Mouse (Mus musculus): Measurements from ENCODE around the gene Rnf182. TPM values are rescaled to one million over a fixed set of nuclear protein-coding genes. Genes with fewer than 3 reads are reported as not detected.
A peak's percentile ranks its signal among the peaks of the same experiment; 100 is the strongest.

Gene Rnf182
- polyA plus RNA-seq, 1 experiment from 2014 or later, result not detected

DNA sequence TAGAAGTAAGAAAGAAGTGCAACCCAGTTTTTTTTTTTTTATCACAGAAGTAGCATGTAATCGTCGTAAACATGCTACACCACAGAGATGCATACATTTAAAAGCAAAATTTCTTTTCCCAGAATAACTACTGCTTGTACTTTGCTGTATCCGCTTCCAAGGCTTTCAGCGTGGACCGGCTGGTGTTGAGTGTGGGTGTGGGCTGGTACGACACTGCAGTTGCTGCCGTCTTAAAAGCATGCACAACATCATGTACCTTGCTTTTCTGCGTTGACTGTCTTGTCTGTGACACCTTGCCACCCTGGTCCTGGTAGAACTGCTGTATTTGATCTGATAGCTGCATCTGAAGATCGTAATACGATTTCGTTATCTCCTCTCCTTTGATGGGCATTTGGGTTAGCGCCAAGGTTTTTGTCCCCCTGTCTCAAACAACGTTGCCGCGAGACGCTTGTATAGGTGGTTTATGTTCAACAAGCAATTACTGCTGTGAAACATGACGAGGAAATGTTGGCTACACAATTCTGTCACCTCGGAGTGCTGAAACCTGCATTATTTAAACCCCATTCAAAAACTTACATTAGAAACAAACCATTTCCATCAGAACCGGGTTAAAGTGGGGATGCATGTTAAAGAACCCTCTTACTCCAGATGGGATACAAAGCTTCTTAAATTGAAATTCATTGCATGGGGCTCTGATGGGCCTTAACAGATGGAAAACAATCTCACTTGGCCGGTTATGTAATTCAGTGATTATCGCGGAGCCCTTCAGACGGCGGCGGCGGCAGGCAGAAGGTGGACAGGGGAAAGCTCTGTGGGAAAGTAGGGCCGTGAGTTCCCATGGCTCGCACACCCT, 23.5 kb upstream of the Rnf182 start:
- no peak overlapping the region for H3K4me3 ChIP-seq (ENCODE audit: inconsistent target)
- H3K79me2 ChIP-seq (ENCODE audit: inconsistent target), result no peaks in the 10 kb centered on the region
- 82% methylated on average over 25 of the region's 28 CpGs for WGBS (ENCODE audit: missing documents)
- no peak overlapping the region for H3K27ac ChIP-seq
- H3K36me3 ChIP-seq (ENCODE audit: inconsistent target), result no peaks in the 10 kb centered on the region

DNA sequence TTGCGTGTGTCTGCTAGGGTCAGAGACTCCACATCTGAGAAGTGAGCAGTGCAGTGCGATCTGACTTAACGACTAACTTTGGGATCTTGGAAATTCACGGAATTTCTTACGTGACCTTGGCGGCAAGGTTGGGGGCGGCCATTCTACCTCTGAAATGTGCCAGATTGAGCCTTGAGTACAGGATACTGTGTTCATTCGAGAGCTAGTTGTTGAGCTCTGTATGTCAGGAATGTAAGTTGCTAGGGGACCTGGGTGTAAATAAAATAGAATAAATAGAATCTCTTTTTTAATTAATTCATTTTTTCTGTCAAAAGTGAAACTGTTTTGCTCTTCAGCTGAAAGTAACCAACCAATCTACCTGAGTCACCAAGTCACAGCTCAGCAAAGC, 22.8 kb upstream of the Rnf182 start:
- H3K36me3 ChIP-seq (ENCODE audit: inconsistent target), result no peaks in the 10 kb centered on the region
- H3K79me2 ChIP-seq (ENCODE audit: inconsistent target), result no peaks in the 10 kb centered on the region
- no peak overlapping the region for H3K4me3 ChIP-seq (ENCODE audit: inconsistent target)
- H3K27ac ChIP-seq, result no peak overlapping the region
- 75% methylated on average over 8 of the region's 8 CpGs for WGBS (ENCODE audit: missing documents)

DNA sequence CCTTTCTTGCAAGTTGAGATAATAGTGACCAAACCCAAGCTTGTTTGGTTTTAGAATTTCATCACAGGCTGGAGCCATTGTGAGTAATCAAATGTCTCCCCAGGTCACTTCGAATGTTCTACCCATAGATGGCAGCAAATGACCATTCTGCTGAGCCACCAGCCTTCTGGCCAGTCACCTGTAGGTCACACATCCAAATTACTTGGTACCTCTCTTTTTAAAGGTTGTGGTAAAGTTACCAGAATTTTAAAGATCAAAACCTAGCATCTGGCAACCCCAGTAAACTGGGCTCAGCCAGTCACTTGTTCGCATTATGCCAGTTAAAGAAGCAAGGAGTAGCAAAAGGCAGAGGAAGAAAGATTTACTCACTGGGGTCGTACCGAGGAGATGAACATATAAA, 19.6 kb upstream of the Rnf182 start:
- WGBS (ENCODE audit: missing documents), result 61% methylated on average over 4 of the region's 4 CpGs
- Histone ChIP-seq H3K4me3 (ENCODE audit: inconsistent target) (no peak overlapping the region), H3K79me2 (ENCODE audit: inconsistent target) (no peaks in the 10 kb centered on the region), H3K27ac (no peak overlapping the region), H3K36me3 (ENCODE audit: inconsistent target) (no peaks in the 10 kb centered on the region)

DNA sequence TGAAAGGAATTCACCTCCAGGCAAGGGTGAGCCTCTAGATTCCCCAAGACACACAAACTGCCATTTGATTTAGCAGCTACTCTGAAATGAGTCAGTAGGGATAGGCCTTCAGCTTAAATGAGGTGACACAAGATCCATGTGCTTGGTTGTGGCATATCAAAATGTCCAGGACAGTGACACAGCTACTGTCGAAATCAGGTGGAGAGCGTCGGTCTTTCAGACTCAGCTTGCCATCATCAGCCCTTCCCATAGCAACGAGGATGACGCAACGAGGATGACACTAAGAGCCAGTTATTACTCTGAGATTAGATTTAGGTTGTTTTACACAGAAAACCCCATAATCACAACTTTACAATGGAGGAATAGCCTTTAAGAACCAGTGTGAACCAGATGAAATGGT, 14.5 kb upstream of the Rnf182 start:
- Histone ChIP-seq H3K4me3 (ENCODE audit: inconsistent target) (no peak overlapping the region), H3K27ac (no peak overlapping the region), H3K36me3 (ENCODE audit: inconsistent target) (no peaks in the 10 kb centered on the region), H3K79me2 (ENCODE audit: inconsistent target) (no peaks in the 10 kb centered on the region)
- 53% methylated on average over 6 of the region's 6 CpGs for WGBS (ENCODE audit: missing documents)

DNA sequence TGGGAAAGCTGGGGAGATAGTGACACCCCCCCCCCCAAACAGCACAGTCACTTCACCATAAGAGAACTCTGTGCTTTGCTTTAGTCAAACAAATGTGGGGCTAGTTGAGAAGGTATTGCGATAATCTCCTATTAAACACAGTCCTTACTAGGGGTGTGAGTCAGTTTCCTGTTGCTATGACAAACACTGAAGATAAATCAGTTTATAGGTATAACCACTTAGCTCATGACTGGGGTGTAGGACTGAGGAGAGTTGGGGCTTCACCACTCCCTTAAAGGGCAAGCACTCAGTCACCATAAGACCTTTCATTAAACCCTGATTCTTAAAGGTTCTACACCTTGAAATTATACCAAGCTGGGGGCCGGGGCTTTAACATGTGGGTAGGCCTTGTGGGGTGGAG, 13.1 kb upstream of the Rnf182 start:
- Histone ChIP-seq H3K36me3 (ENCODE audit: inconsistent target) (no peaks in the 10 kb centered on the region), H3K79me2 (ENCODE audit: inconsistent target) (no peaks in the 10 kb centered on the region), H3K4me3 (ENCODE audit: inconsistent target) (no peak overlapping the region), H3K27ac (no peak overlapping the region)
- 94% methylated on average over 2 of the region's 2 CpGs for WGBS (ENCODE audit: missing documents)

DNA sequence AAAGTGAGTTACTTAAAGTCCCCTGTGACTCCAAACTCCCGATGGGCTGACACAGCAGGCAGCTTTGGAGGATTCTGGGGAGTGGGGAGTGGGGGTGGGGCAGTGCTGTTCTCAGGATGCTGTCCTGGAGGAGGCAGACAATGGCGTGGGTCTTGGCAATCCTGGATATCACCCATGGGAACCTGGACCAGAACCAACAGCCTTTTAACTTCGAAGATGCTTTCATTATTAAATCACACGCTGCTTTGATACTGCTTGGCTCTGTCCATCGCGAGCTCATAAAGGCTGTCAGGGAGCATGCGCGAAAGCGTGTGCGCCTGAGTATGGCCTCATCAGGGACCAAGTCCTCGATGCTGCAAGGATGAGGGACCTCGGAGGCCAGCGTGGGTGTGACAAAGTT, 12.5 kb upstream of the Rnf182 start:
- Histone ChIP-seq H3K4me3 (ENCODE audit: inconsistent target) (no peak overlapping the region), H3K27ac (no peak overlapping the region), H3K79me2 (ENCODE audit: inconsistent target) (no peaks in the 10 kb centered on the region), H3K36me3 (ENCODE audit: inconsistent target) (no peaks in the 10 kb centered on the region)
- WGBS (ENCODE audit: missing documents), result 83% methylated on average over 13 of the region's 13 CpGs

DNA sequence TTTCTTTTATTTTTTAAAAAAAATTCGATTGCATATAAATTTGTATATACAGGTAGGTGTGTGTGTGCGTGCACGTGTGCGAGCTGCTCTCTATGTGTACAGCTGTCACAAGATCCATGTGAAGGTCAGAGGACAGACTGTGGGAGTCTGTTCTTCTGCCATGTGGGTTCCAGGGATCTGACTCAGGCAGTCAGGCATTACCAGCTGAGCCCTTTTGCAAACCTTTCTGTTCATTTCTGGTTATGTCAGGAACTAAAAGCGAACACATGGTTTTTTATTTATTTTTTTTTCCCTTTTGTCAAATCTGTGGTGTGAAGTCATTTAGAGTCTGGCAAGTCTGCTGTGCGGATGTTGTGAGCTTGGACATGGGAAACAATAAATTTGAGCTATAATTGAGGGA, 6.7 kb upstream of the Rnf182 start:
- 81% methylated on average over 6 of the region's 6 CpGs for WGBS (ENCODE audit: missing documents)
- no peak overlapping the region for H3K4me3 ChIP-seq (ENCODE audit: inconsistent target)
- H3K27ac ChIP-seq, result no peak overlapping the region
- H3K79me2 ChIP-seq (ENCODE audit: inconsistent target), result no peaks in the 10 kb centered on the region
- H3K36me3 ChIP-seq (ENCODE audit: inconsistent target), result no peaks in the 10 kb centered on the region

DNA sequence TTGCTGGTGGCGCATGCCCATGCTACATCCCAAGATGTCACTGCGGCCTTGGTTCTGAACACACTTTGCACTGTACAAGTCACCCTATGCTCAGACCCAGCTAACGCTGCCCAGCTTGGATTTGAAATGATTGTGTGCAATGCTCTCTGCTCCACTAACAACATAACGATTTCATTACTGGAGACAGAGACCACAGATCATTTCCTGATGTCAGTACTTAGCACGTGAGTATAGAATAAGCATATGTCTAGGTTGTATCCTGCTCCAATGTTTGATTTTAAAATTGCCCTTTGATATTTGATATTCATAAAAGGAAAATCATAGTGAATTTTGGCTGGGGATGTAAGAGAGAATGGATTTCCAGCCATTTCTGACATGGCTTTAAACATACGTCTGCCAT, 3.5 kb upstream of the Rnf182 start:
- H3K36me3 ChIP-seq (ENCODE audit: inconsistent target), result no peaks in the 10 kb centered on the region
- no peak overlapping the region for H3K27ac ChIP-seq
- no peak overlapping the region for H3K4me3 ChIP-seq (ENCODE audit: inconsistent target)
- 83% methylated on average over 6 of the region's 6 CpGs for whole genome bisulfite sequencing (ENCODE audit: missing documents)
- H3K79me2 ChIP-seq (ENCODE audit: inconsistent target), result no peaks in the 10 kb centered on the region

DNA sequence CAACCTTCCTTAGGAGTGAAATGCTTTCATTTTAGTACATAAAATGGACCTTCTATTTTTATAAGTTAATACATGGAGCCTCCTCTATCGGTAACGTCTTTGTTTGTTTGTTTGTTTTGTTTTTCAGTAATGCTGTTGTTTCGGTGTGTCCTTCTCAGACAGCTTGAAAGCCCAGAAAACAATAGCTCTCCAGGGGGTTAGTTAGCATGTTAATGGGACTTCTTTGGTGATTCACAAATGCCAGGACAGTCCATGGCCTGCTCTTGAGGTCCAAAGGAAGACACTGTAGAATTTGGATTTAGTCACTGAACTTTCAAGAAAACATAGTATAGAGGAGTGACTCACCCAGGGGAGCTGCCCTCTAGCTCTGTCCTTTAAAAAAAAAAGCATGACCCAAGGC, 843 bp upstream of the Rnf182 start:
- H3K36me3 ChIP-seq (ENCODE audit: inconsistent target), result no peaks in the 10 kb centered on the region
- no peaks in the 10 kb centered on the region for H3K79me2 ChIP-seq (ENCODE audit: inconsistent target)
- no peak overlapping the region for H3K4me3 ChIP-seq (ENCODE audit: inconsistent target)
- WGBS (ENCODE audit: missing documents), result 91% methylated on average over 3 of the region's 3 CpGs
- H3K27ac ChIP-seq, result no peak overlapping the region

DNA sequence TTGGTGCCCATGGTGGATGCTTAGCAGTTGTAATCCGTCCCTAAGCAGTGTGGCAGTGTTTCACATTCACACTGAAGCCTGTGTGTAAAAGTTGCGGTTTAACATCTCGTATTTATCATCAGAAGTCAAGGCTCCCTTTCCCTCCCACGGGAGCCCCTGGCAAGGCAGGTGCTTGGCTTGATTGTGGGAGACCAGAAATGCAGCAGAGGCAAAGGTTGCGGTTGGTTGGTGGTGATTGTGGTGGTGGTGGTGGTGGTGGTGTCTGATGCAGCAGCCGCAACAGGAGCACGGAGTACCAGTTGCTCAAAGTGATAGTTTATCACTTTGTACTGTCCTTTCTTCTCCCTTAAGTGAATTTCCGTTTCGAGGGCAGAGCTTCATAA, 325 bp upstream of the Rnf182 start:
- H3K4me3 ChIP-seq (ENCODE audit: inconsistent target), result peak overlapping the region; percentile 9; the same call in 1 of the 2 replicates
- WGBS (ENCODE audit: missing documents), result 16% methylated on average over 9 of the region's 9 CpGs

DNA sequence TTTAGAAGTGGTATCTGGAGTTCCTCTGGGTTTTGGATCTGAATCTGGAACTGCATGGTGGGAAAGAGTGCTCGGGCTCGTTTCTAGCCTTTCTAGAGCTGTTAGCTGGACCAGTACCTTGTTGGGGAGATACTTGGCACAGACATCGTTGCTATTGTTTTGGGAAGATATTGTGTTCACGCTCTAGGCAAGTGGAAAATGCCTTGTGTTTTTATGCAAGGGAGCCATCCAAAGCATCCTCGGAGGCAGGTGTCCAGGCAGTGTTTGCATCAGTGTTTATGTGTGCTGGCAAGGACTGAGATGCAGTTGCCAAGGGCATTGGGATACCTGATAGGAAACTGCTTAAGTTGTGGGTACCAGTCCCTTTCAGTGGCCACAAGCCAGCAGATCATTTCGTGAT, 1.0 kb downstream of the Rnf182 start:
- WGBS (ENCODE audit: missing documents), result 58% methylated on average over 6 of the region's 6 CpGs
- H3K79me2 ChIP-seq (ENCODE audit: inconsistent target), result no peaks in the 10 kb centered on the region
- H3K27ac ChIP-seq, result no peak overlapping the region
- H3K36me3 ChIP-seq (ENCODE audit: inconsistent target), result no peaks in the 10 kb centered on the region
- no peak overlapping the region for H3K4me3 ChIP-seq (ENCODE audit: inconsistent target)

More for the DNA sequence above, 325 bp upstream of the Rnf182 start:
- no peak overlapping the region for H3K27ac ChIP-seq
- no peaks in the 10 kb centered on the region for H3K79me2 ChIP-seq (ENCODE audit: inconsistent target)
- H3K36me3 ChIP-seq (ENCODE audit: inconsistent target), result no peaks in the 10 kb centered on the region

DNA sequence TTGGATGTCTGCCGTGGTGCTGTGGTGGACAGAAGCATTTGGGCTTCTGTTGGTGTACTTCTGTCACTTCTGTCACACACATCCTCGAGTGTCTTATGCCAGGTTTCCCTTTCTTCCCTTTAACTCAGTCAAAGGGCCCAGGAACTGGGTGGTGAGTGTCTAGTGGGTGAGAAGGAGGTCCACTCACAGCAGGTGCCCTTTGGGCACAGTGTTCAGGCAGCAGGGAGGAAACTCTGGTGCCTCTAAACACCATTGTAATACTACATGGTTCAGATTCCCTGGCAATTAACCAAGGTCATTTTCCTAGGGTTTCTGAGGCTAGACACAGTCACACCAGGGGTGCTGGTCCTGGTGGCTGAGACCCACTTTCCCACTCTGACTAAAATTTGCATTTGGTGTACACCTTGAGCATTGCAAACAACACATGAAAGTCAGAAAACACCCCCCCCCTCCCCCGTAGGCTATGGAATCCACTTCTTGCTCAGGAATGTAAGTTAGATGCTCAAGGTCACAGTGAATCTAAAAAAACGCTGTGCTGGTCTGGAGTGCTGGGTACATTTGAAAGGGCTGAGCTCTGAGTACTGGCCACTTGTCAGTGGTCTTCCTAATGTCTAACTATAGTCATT, 4.2 kb downstream of the Rnf182 start:
- Histone ChIP-seq H3K36me3 (ENCODE audit: inconsistent target) (no peaks in the 10 kb centered on the region), H3K79me2 (ENCODE audit: inconsistent target) (no peaks in the 10 kb centered on the region), H3K27ac (no peak overlapping the region), H3K4me3 (ENCODE audit: inconsistent target) (no peak overlapping the region)
- WGBS (ENCODE audit: missing documents), result 91% methylated on average over 4 of the region's 4 CpGs

DNA sequence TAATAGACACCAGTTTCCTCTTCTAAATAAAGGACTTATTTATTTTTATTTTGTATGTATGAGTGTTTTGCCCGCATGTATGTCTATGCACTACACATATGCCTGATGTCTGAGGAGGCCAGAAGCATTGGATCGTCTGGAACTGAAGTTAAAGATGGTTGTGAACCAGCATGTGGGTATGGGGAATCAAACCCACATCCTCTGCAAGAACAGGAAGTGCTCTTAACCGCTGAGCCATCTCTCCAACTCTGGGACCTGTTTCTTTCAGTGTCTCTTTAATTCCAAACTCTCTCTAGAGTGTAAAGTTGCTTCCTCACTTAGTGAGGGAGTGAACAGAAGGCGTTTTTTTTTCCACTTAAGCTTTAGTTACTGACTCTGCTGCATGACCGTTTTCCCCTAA, 12.4 kb downstream of the Rnf182 start:
- Histone ChIP-seq H3K36me3 (ENCODE audit: inconsistent target) (no peaks in the 10 kb centered on the region), H3K79me2 (ENCODE audit: inconsistent target) (no peaks in the 10 kb centered on the region), H3K27ac (no peak overlapping the region), H3K4me3 (ENCODE audit: inconsistent target) (no peak overlapping the region)
- WGBS (ENCODE audit: missing documents), result 21% methylated on average over 5 of the region's 5 CpGs

DNA sequence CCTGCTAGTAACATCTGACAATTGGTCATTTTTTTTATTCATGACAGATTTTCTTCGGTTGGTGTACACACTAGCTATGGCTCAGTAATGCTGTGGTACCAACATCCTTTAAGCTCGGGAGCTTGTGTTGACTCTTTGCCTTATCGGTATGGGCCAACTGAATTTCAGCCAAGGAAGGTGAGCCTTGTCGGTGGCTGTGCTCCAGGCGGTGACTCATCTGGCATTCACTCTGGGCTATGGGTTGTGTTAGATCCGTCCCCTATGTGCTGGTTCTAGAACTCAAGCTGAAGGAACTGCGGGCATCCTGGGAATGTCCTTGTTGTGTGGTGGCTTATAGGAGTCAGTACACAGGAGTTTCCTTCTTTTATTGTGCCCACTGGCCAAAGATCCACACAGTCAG, 14.3 kb downstream of the Rnf182 start:
- no peak overlapping the region for H3K27ac ChIP-seq
- no peak overlapping the region for H3K4me3 ChIP-seq (ENCODE audit: inconsistent target)
- 92% methylated on average over 7 of the region's 7 CpGs for WGBS (ENCODE audit: missing documents)
- no peaks in the 10 kb centered on the region for H3K79me2 ChIP-seq (ENCODE audit: inconsistent target)
- H3K36me3 ChIP-seq (ENCODE audit: inconsistent target), result no peaks in the 10 kb centered on the region

DNA sequence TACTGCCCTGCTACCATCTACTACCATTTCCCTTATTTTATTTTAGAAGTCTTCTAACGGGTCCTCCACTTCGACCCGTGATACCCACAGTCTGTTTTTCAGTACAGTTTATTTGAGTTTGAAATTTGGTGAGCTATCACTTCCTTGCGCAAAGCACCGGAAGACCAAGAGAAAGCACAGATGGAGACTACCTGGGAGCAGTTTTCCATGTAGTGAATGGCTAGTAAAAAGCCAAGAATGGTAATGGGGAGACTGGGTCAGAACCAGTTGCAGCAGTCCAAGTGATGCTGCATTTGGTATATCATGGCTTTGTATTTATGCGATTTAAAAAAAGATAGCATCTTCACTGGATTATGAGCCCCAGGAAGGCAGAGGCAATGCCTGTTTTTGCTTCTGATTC, 15.8 kb downstream of the Rnf182 start:
- H3K79me2 ChIP-seq (ENCODE audit: inconsistent target), result no peaks in the 10 kb centered on the region
- H3K27ac ChIP-seq, result no peak overlapping the region
- H3K4me3 ChIP-seq (ENCODE audit: inconsistent target), result no peak overlapping the region
- 93% methylated on average over 6 of the region's 6 CpGs for WGBS (ENCODE audit: missing documents)
- no peaks in the 10 kb centered on the region for H3K36me3 ChIP-seq (ENCODE audit: inconsistent target)
